Mouse (Mus musculus) brain, embryonic 14.5 days (tissue): ENCODE data around the gene 1110017D15Rik. TPM values are rescaled to one million over a fixed set of nuclear protein-coding genes. Genes with fewer than 3 reads are reported as not detected.

Source experiments
- DNase-seq: peaks from one replicate; pipeline ENCODE4 v3.0.0-alpha.2; 2011; ENCODE audit warnings: low read depth
- CTCF ChIP-seq: fragments of 200-500 bp; IDR thresholded peaks from 2 replicates; pipeline ENCODE4 v1.5.1; 2012; ENCODE audit warnings: inconsistent platforms, mild to moderate bottlenecking, moderate library complexity, borderline replicate concordance; ENCODE audit not compliant: insufficient read depth, insufficient read length; ENCODE audit errors: extremely low read depth
- POLR2A ChIP-seq: fragments of 200-500 bp; IDR thresholded peaks from 2 replicates; pipeline ENCODE4 v1.6.1; 2012; ENCODE audit warnings: mild to moderate bottlenecking, inconsistent platforms, borderline replicate concordance; ENCODE audit not compliant: poor library complexity, insufficient read depth, insufficient read length, severe bottlenecking; ENCODE audit errors: extremely low read depth
- polyA plus RNA-seq: library from polyadenylated mRNA; depleted of rRNA; stranded (reverse); fragments of >200 nt; gene quantifications from 2 replicates; pipeline ENCODE4 v1.2.3, GENCODE M21; 2012

The 1110017D15Rik gene
- polyA plus RNA-seq, 1 experiment: 10.3 TPM

DNA sequence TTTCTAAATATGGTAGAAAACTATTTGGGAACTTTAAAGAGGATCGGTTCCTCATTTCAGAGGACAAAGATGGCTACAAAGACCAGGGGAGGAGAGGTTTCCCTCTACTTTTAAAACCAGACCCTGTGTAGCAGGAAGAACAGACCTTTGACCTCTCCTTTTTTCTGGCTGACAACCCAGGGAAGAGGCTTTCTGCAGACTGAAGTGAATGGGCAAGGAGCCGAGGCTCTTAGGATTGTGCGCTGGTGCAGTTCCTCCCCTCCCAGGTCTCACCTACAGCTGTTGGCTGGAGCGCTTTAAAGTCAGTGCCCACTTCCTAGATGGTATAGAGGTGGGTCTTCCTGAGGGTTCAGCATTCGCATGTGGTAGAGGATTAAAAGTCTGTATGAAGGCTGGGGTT, 20.1 kb downstream of the 1110017D15Rik start:
- TF ChIP-seq POLR2A (no peak), CTCF (no peak)
- no peak for DNase-seq

DNA sequence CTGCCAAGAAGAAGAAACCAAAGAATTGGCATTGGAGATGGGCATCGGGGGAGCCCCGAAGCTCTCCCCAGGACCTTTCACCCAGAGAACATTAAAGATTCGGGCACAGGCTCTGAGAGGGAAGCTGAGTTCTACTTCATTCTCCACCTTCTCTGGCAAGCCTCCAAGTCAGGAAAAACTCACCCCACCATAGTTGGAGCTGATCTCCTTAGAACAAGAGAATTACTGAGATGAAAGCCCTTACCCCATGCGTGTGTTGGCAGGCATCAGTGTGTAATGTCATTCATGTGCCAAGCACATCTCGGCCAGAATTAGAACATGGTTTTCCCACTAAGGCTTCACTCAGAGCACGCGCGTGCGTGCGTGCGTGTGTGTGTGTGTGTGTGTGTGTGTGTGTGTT, 21.3 kb downstream of the 1110017D15Rik start:
- DNase-seq: peak; percentile 90
- TF ChIP-seq CTCF (no peak), POLR2A (no peak)

DNA sequence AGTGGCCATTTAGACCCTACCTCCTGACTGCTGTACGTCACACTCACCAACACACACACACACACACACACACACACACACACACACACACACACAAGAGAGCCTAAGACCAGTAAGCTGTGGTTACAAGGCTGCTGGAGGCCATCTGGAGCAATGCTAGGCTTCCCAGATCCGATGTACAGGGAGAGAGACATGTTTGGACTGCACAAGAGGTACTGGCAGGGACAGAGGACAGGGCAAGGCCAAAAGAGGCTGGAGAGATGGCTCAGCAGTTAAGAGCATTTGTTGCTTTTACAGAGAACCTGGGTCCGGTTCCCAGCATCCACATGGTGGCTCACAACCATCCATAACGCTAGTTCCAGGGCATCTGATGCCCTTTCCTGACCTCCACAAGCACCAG, 22.1 kb downstream of the 1110017D15Rik start:
- no peak for DNase-seq
- no peak for TF ChIP-seq POLR2A
- TF ChIP-seq CTCF: no peak

DNA sequence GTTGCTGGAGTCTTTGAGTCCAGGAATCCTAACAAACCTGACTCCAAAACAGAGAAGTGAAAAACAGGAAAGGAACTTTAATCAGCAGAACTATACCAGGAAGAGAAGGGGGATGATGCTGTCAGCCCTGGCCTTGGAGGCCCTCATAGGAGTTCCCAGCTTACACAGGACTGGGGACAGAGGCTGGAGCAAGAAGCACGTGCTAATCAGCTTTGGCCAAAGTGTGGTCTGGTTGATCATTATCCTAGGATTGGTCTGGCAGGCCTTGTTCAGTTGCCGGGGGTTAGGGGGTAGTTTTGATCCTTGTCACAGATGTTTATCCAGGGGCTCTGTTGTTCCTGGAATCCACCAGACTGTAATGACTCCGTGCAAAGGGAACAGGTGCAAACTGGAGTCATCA, 22.8 kb downstream of the 1110017D15Rik start:
- no peak for TF ChIP-seq CTCF
- TF ChIP-seq POLR2A: no peak

DNA sequence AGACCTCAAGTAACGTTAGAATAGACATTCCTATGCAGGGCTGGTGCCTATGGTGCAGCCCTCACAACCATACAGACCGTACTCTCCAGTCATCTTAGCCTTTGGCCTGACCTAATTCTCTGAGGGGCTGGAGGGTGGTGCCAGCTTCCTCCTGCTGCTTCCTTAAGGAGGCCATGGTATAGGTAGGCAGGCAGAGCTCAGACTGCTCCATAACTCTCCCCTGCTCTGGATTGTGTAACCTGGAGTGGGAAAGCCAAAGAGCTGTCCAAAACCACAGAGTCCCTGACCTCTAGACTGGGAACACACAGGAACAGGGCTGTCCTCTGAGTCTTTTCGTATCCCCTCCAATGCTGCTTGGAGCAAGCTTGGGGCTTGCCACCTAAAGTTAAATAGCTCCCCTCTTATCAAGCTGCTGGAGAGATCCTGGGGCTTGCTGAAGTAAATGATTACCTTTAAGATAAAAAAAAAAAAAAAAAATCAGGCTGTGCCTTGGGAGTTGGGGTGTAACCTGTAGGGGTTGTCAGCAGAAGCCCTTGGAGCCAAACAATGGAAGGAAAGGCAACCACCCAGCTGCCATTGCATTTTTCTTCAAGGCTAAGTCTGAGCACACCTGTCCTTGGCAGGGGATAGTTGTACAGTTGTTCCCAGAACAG, 23.5 kb downstream of the 1110017D15Rik start:
- no peak for DNase-seq
- TF ChIP-seq CTCF (no peak), POLR2A (no peak)

More for the DNA sequence above, 22.8 kb downstream of the 1110017D15Rik start:
- DNase-seq: no peak

DNA sequence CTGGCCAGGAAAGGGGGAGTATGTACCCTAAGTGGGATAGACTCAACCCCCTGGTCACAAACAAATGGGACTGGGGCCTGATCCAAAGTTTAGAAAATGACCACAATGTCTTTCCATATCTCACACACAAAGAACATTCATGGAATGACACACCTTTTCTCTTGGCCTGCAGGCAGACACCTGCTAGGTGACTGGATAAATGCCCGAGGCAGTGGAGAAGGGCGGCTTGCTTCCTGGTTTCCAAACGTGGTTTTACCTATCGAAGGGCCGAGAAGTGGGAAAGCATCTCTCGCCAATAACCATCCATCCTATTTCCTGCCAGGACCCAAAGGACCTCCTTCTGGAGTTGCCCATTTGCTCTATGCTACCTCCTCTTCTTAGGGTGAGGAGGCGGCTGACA, 24.2 kb downstream of the 1110017D15Rik start:
- no peak for DNase-seq
- no peak for TF ChIP-seq POLR2A
- no peak for TF ChIP-seq CTCF

DNA sequence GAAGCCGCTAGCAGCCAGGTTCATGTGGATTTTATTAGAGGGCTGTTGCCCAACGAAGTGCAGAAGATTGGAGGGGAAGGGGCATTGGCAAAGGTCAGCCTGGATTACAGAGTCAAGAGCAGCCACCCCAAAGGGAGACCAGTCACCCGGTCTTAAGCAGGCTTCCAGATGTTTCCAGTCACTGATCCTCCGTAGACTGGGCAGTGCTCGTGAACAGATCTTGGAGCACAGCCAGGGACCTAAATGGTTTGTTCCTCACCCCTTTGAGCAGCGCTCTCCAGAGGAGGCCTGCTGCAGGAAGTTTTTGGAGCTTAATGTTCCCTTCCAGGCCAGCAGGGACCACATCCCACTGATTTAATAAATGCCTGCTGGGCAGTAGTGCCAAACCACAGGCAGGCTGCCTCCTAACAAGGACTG, 35.5 kb downstream of the 1110017D15Rik start:
- TF ChIP-seq POLR2A: no peak
- no peak for DNase-seq

DNA sequence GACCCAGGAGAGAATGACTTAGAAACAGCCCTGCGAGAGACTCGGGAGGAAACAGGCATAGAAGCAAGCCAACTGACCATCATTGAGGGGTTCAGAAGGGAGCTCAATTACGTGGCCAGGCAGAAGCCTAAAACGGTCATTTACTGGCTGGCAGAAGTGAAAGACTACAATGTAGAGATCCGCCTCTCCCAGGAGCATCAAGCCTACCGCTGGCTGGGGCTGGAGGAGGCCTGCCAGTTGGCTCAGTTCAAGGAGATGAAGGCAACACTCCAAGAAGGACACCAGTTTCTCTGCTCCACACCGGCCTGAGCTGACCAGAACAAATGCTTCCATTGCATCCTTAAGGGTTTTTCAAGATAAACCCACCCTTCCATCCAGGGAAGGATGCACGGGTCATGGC, 36.9 kb downstream of the 1110017D15Rik start:
- DNase-seq: no peak
- TF ChIP-seq CTCF: no peak
- no peak for TF ChIP-seq POLR2A

DNA sequence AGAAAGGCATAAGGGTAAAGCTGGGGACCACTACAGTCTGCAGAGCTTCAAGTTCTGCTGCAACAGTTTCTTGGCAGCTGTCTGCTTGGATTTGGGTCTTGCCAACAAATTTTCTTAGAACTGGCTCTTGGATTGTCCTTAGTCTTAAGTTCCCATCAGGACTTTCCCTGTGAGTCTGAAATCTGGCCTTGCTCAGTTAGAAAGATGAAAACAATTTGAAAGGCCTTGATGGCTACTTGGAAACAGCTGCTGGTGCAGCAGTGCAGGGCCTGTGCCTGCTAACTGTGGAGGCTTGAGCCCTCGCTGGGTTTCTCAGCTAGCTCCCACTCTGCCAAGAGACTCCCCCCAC, 37.7 kb downstream of the 1110017D15Rik start:
- TF ChIP-seq POLR2A (no peak), CTCF (no peak)
- no peak for DNase-seq

DNA sequence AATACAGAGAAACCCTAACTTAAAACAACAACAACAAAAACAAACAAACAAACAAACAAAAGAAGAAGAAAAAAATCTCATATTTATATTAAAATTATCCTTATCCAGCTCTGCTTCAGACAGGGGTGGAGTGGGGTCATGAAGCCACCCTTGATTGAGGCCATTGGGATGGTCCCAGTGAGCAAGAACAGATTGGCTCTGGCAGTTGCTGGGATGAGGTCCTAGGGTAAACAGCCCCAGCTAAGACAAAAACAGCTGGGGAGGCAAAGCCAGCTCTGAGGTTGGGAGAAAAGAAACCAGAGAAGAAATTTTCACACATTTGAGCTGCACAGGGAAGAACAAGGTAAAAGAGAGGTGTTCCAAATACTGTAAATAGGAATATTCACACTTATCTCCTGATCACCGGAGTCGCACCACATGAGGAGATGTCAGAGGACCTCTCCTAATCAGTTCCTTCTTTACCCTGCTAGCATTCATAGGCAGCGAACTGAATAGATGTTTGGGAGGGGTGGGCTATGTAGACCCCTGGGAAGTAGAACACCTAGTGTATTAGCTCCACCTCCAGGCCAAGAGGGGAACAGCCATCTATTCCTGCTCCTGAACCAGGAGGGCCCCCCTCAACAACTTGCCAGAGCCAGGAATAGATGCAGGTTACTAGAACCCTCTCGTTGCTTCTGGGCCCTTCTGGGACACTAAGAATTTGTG, 38.2 kb downstream of the 1110017D15Rik start:
- DNase-seq: no peak
- no peak for TF ChIP-seq POLR2A
- TF ChIP-seq CTCF: peak; percentile 37; the same call in 1 of the 2 replicates

DNA sequence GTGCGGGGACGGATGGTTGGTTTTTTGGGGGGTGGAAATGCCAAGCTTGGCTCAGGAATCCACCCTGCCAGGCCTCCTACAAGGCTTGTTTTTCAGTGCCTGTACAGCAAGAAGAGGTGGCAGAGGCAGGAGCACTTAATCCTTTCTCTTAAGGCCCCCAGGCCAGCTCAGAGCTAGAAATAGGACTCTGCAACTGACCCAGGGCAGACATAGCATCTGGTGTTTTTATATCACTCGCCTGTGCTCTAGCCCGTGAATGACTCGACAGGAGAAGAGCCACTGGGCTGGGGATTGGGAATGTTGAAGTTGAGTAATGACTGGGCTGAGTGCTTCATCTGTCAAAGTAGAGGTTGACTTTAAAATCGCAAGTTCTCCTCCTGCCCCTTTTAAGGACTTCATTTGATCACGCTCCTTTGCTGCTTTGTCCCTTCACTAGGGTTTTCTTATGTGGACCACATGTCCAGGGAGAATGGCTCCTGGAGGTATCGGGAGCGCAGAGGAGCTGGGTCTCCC, 39.4 kb downstream of the 1110017D15Rik start:
- no peak for TF ChIP-seq POLR2A
- TF ChIP-seq CTCF: no peak

DNA sequence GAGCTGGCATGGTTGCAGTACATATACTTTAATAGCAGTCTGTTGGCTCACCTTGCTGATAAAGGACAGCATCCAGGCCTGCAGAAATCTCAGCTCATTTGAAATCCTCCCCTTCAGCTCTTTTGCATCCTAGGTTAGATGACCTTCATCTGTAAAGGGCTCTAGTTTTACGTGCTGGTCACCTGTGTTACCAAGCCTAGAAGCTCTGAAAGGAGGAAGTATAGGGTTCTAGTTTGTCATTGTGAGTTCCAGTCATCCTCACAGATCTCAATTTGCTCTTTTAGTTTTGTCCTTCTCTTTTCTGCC, 45.8 kb downstream of the 1110017D15Rik start:
- TF ChIP-seq POLR2A: no peak
- TF ChIP-seq CTCF: no peak
- no peak for DNase-seq

More for the DNA sequence above, 39.4 kb downstream of the 1110017D15Rik start:
- no peak for DNase-seq
